Mouse (Mus musculus): ENCODE results near the gene Iqgap2. TPM values are rescaled to one million over a fixed set of nuclear protein-coding genes. Genes with fewer than 3 reads are reported as not detected.

The Iqgap2 gene
- polyA plus RNA-seq, 1 experiment = 2.4 TPM

GRCm38 (mm10) chr13:95614757-95615156 is 277.0 kb downstream of the Iqgap2 start:
- DNase-seq = no peak
- no peak overlapping the region for H3K4me3 ChIP-seq (replicated peaks; ENCODE audit: extremely low read depth, low read depth, low read length)
- 63% methylated on average over 6 of the region's 6 CpGs for WGBS
- H3K4me1 ChIP-seq (ENCODE audit: control insufficient read depth, insufficient read depth, low read length) = peaks cover 7% of the 10 kb centered on the region
- no peak for TF ChIP-seq CTCF (IDR thresholded peaks at IDR 0.05; ENCODE audit: insufficient read depth, low read length)
- no peak for TF ChIP-seq POLR2A (IDR thresholded peaks at IDR 0.05; ENCODE audit: borderline replicate concordance, extremely low read depth, low read depth, low read length)

- Histone ChIP-seq H3K4me1 (ENCODE audit: control insufficient read depth, insufficient read depth, low read length) (peaks cover 7% of the 10 kb centered on the region), H3K4me3 (replicated peaks; ENCODE audit: extremely low read depth, low read depth, low read length) (no peak overlapping the region)
- TF ChIP-seq POLR2A (IDR thresholded peaks at IDR 0.05; ENCODE audit: borderline replicate concordance, extremely low read depth, low read depth, low read length) (no peak), CTCF (IDR thresholded peaks at IDR 0.05; ENCODE audit: insufficient read depth, low read length) (no peak)
- DNase-seq = no peak
- WGBS = 79% methylated on average over 10 of the region's 10 CpGs
Measured at GRCm38 (mm10) chr13:95612243-95612642, 279.5 kb downstream of the Iqgap2 start.

- 80% methylated on average over 4 of the region's 4 CpGs for WGBS
- DNase-seq = no peak
- Histone ChIP-seq H3K4me3 (replicated peaks; ENCODE audit: extremely low read depth, low read depth, low read length) (no peak overlapping the region), H3K4me1 (ENCODE audit: control insufficient read depth, insufficient read depth, low read length) (peaks cover 7% of the 10 kb centered on the region)
- TF ChIP-seq POLR2A (IDR thresholded peaks at IDR 0.05; ENCODE audit: borderline replicate concordance, extremely low read depth, low read depth, low read length) (no peak), CTCF (IDR thresholded peaks at IDR 0.05; ENCODE audit: insufficient read depth, low read length) (no peak)
Measured at GRCm38 (mm10) chr13:95611752-95612151, 280.0 kb downstream of the Iqgap2 start.

GRCm38 (mm10) chr13:95610786-95611562 is 280.7 kb downstream of the Iqgap2 start:
- peak; percentile 55 for DNase-seq
- Histone ChIP-seq H3K4me1 (ENCODE audit: control insufficient read depth, insufficient read depth, low read length) (peaks cover 7% of the 10 kb centered on the region), H3K4me3 (replicated peaks; ENCODE audit: extremely low read depth, low read depth, low read length) (no peak overlapping the region)
- WGBS = 60% methylated on average over 16 of the region's 16 CpGs
- TF ChIP-seq POLR2A (IDR thresholded peaks at IDR 0.05; ENCODE audit: borderline replicate concordance, extremely low read depth, low read depth, low read length) (no peak), CTCF (IDR thresholded peaks at IDR 0.05; ENCODE audit: insufficient read depth, low read length) (no peak)

- WGBS = 83% methylated on average over 2 of the region's 2 CpGs
- Histone ChIP-seq H3K4me3 (replicated peaks; ENCODE audit: extremely low read depth, low read depth, low read length) (no peak overlapping the region), H3K4me1 (ENCODE audit: control insufficient read depth, insufficient read depth, low read length) (peaks cover 7% of the 10 kb centered on the region)
- TF ChIP-seq CTCF (IDR thresholded peaks at IDR 0.05; ENCODE audit: insufficient read depth, low read length) = no peak
- no peak for TF ChIP-seq POLR2A (IDR thresholded peaks at IDR 0.05; ENCODE audit: borderline replicate concordance, extremely low read depth, low read depth, low read length)
- no peak for DNase-seq
Measured at GRCm38 (mm10) chr13:95609088-95609420, 282.7 kb downstream of the Iqgap2 start.

GRCm38 (mm10) chr13:95608416-95609087 is 283.2 kb downstream of the Iqgap2 start:
- Histone ChIP-seq H3K4me1 (ENCODE audit: control insufficient read depth, insufficient read depth, low read length) (peaks cover 7% of the 10 kb centered on the region), H3K4me3 (replicated peaks; ENCODE audit: extremely low read depth, low read depth, low read length) (no peak overlapping the region)
- 70% methylated on average over 6 of the region's 6 CpGs for WGBS
- TF ChIP-seq CTCF (IDR thresholded peaks at IDR 0.05; ENCODE audit: insufficient read depth, low read length) = no peak
- DNase-seq = no peak

GRCm38 (mm10) chr13:95607019-95607418 is 284.7 kb downstream of the Iqgap2 start:
- DNase-seq = no peak
- Histone ChIP-seq H3K4me1 (ENCODE audit: control insufficient read depth, insufficient read depth, low read length) (peaks cover 5% of the 10 kb centered on the region), H3K4me3 (replicated peaks; ENCODE audit: extremely low read depth, low read depth, low read length) (no peak overlapping the region)
- TF ChIP-seq POLR2A (IDR thresholded peaks at IDR 0.05; ENCODE audit: borderline replicate concordance, extremely low read depth, low read depth, low read length) (no peak), CTCF (IDR thresholded peaks at IDR 0.05; ENCODE audit: insufficient read depth, low read length) (no peak)
- WGBS = 92% methylated on average over 8 of the region's 8 CpGs

- WGBS = 96% methylated on average over 25 of the region's 25 CpGs
- Histone ChIP-seq H3K4me3 (replicated peaks; ENCODE audit: extremely low read depth, low read depth, low read length) (no peak overlapping the region), H3K4me1 (ENCODE audit: control insufficient read depth, insufficient read depth, low read length) (no peaks in the 10 kb centered on the region)
- TF ChIP-seq CTCF (IDR thresholded peaks at IDR 0.05; ENCODE audit: insufficient read depth, low read length) (no peak), POLR2A (IDR thresholded peaks at IDR 0.05; ENCODE audit: borderline replicate concordance, extremely low read depth, low read depth, low read length) (no peak)
- DNase-seq = no peak
Measured at GRCm38 (mm10) chr13:95604288-95604687, 287.4 kb downstream of the Iqgap2 start.

- no peak for TF ChIP-seq POLR2A (IDR thresholded peaks at IDR 0.05; ENCODE audit: borderline replicate concordance, extremely low read depth, low read depth, low read length)
- no peak for TF ChIP-seq CTCF (IDR thresholded peaks at IDR 0.05; ENCODE audit: insufficient read depth, low read length)
- DNase-seq = no peak
- H3K4me3 ChIP-seq (replicated peaks; ENCODE audit: extremely low read depth, low read depth, low read length) = no peak overlapping the region
- no peaks in the 10 kb centered on the region for H3K4me1 ChIP-seq (ENCODE audit: control insufficient read depth, insufficient read depth, low read length)
- WGBS = 72% methylated on average over 3 of the region's 3 CpGs
Measured at GRCm38 (mm10) chr13:95599833-95600359, 291.8 kb downstream of the Iqgap2 start.
